Mouse (Mus musculus): Measurements from ENCODE around the gene Hepacam2. TPM values are rescaled to one million over a fixed set of nuclear protein-coding genes. Genes with fewer than 3 reads are reported as not detected.

Gene Hepacam2
- polyA plus RNA-seq, 1 experiment from 2014 or later, result 1.4 TPM

GRCm38 (mm10) chr6:3481705-3482104 lies 16.4 kb downstream of the Hepacam2 start:
- H3K4me3 ChIP-seq (replicated peaks; ENCODE audit: low read length), result no peak overlapping the region
- no peaks in the 10 kb centered on the region for H3K27me3 ChIP-seq (ENCODE audit: control insufficient read depth, insufficient read depth, low read length)
- DNase-seq (ENCODE audit: low spot score) (no peak), ATAC-seq (ENCODE audit: low FRiP score) (no peak)
- no peak overlapping the region for H3K27ac ChIP-seq
- H3K36me3 ChIP-seq (replicated peaks; ENCODE audit: control insufficient read depth, insufficient read depth), result no peaks in the 10 kb centered on the region
- no peaks in the 10 kb centered on the region for H3K9me3 ChIP-seq (ENCODE audit: control insufficient read depth, low read length)
- no peak overlapping the region for H3K4me2 ChIP-seq (replicated peaks)
- H3K4me1 ChIP-seq (replicated peaks; ENCODE audit: control insufficient read depth, insufficient read depth, low read length), result no peaks in the 10 kb centered on the region
- 89% methylated on average over 3 of the region's 3 CpGs for WGBS
- H3K9ac ChIP-seq, result no peak overlapping the region

GRCm38 (mm10) chr6:3479853-3480252 lies 18.2 kb downstream of the Hepacam2 start:
- Histone ChIP-seq H3K9me3 (ENCODE audit: control insufficient read depth, low read length) (no peaks in the 10 kb centered on the region), H3K4me3 (replicated peaks; ENCODE audit: low read length) (no peak overlapping the region), H3K4me2 (replicated peaks) (no peak overlapping the region), H3K27ac (no peak overlapping the region), H3K4me1 (replicated peaks; ENCODE audit: control insufficient read depth, insufficient read depth, low read length) (no peaks in the 10 kb centered on the region), H3K27me3 (ENCODE audit: control insufficient read depth, insufficient read depth, low read length) (no peaks in the 10 kb centered on the region), H3K9ac (no peak overlapping the region), H3K36me3 (replicated peaks; ENCODE audit: control insufficient read depth, insufficient read depth) (no peaks in the 10 kb centered on the region)
- 62% methylated on average over 5 of the region's 5 CpGs for WGBS
- ATAC-seq (ENCODE audit: low FRiP score), result no peak
- DNase-seq (ENCODE audit: low spot score), result no peak

- DNase-seq (ENCODE audit: low spot score) (no peak), ATAC-seq (ENCODE audit: low FRiP score) (no peak)
- WGBS, result 58% methylated on average over 2 of the region's 2 CpGs
These were observed 21.8 kb downstream of the Hepacam2 start for GRCm38 (mm10) chr6:3476299-3476698.

GRCm38 (mm10) chr6:3470706-3471105 lies 27.4 kb downstream of the Hepacam2 start:
- no peaks in the 10 kb centered on the region for H3K4me1 ChIP-seq (replicated peaks; ENCODE audit: control insufficient read depth, insufficient read depth, low read length)
- H3K4me2 ChIP-seq (replicated peaks), result no peak overlapping the region
- WGBS, result 70% methylated on average over 2 of the region's 2 CpGs
- H3K9ac ChIP-seq, result no peak overlapping the region
- no peak for DNase-seq (ENCODE audit: low spot score)
- H3K4me3 ChIP-seq (replicated peaks; ENCODE audit: low read length), result no peak overlapping the region
- H3K36me3 ChIP-seq (replicated peaks; ENCODE audit: control insufficient read depth, insufficient read depth), result no peaks in the 10 kb centered on the region
- no peaks in the 10 kb centered on the region for H3K27me3 ChIP-seq (ENCODE audit: control insufficient read depth, insufficient read depth, low read length)
- no peak for ATAC-seq (ENCODE audit: low FRiP score)
- H3K9me3 ChIP-seq (ENCODE audit: control insufficient read depth, low read length), result no peaks in the 10 kb centered on the region
- no peak overlapping the region for H3K27ac ChIP-seq

More at GRCm38 (mm10) chr6:3476299-3476698, 21.8 kb downstream of the Hepacam2 start:
- no peaks in the 10 kb centered on the region for H3K9me3 ChIP-seq (ENCODE audit: control insufficient read depth, low read length)
- no peaks in the 10 kb centered on the region for H3K4me1 ChIP-seq (replicated peaks; ENCODE audit: control insufficient read depth, insufficient read depth, low read length)
- no peak overlapping the region for H3K9ac ChIP-seq
- no peak overlapping the region for H3K4me2 ChIP-seq (replicated peaks)
- no peak overlapping the region for H3K4me3 ChIP-seq (replicated peaks; ENCODE audit: low read length)
- no peak overlapping the region for H3K27ac ChIP-seq
- H3K36me3 ChIP-seq (replicated peaks; ENCODE audit: control insufficient read depth, insufficient read depth), result no peaks in the 10 kb centered on the region
- H3K27me3 ChIP-seq (ENCODE audit: control insufficient read depth, insufficient read depth, low read length), result no peaks in the 10 kb centered on the region

- H3K4me3 ChIP-seq (replicated peaks; ENCODE audit: low read length), result no peak overlapping the region
- H3K27me3 ChIP-seq (ENCODE audit: control insufficient read depth, insufficient read depth, low read length), result no peaks in the 10 kb centered on the region
- ATAC-seq (ENCODE audit: low FRiP score) (no peak), DNase-seq (ENCODE audit: low spot score) (no peak)
- no peak overlapping the region for H3K27ac ChIP-seq
- no peaks in the 10 kb centered on the region for H3K9me3 ChIP-seq (ENCODE audit: control insufficient read depth, low read length)
- H3K9ac ChIP-seq, result no peak overlapping the region
- WGBS, result 53% methylated on average over 1 of the region's 1 CpGs
- H3K4me2 ChIP-seq (replicated peaks), result no peak overlapping the region
- H3K36me3 ChIP-seq (replicated peaks; ENCODE audit: control insufficient read depth, insufficient read depth), result no peaks in the 10 kb centered on the region
- H3K4me1 ChIP-seq (replicated peaks; ENCODE audit: control insufficient read depth, insufficient read depth, low read length), result no peaks in the 10 kb centered on the region
These were observed 29.5 kb downstream of the Hepacam2 start for GRCm38 (mm10) chr6:3468627-3469026.

- 93% methylated on average over 2 of the region's 2 CpGs for WGBS
- no peaks in the 10 kb centered on the region for H3K36me3 ChIP-seq (replicated peaks; ENCODE audit: control insufficient read depth, insufficient read depth)
- DNase-seq (ENCODE audit: low spot score), result no peak
- no peaks in the 10 kb centered on the region for H3K4me1 ChIP-seq (replicated peaks; ENCODE audit: control insufficient read depth, insufficient read depth, low read length)
- no peaks in the 10 kb centered on the region for H3K27me3 ChIP-seq (ENCODE audit: control insufficient read depth, insufficient read depth, low read length)
- no peak overlapping the region for H3K9ac ChIP-seq
- no peak overlapping the region for H3K27ac ChIP-seq
- ATAC-seq (ENCODE audit: low FRiP score), result no peak
- no peaks in the 10 kb centered on the region for H3K9me3 ChIP-seq (ENCODE audit: control insufficient read depth, low read length)
- H3K4me3 ChIP-seq (replicated peaks; ENCODE audit: low read length), result no peak overlapping the region
- H3K4me2 ChIP-seq (replicated peaks), result no peak overlapping the region
These were observed 34.5 kb downstream of the Hepacam2 start for GRCm38 (mm10) chr6:3463594-3463993.

GRCm38 (mm10) chr6:3463026-3463425 lies 35.1 kb downstream of the Hepacam2 start:
- 80% methylated on average over 6 of the region's 6 CpGs for WGBS
- DNase-seq (ENCODE audit: low spot score) (no peak), ATAC-seq (ENCODE audit: low FRiP score) (no peak)
- H3K4me3 ChIP-seq (replicated peaks; ENCODE audit: low read length), result no peak overlapping the region
- no peak overlapping the region for H3K27ac ChIP-seq
- no peaks in the 10 kb centered on the region for H3K4me1 ChIP-seq (replicated peaks; ENCODE audit: control insufficient read depth, insufficient read depth, low read length)
- no peak overlapping the region for H3K9ac ChIP-seq
- H3K9me3 ChIP-seq (ENCODE audit: control insufficient read depth, low read length), result no peaks in the 10 kb centered on the region
- no peaks in the 10 kb centered on the region for H3K27me3 ChIP-seq (ENCODE audit: control insufficient read depth, insufficient read depth, low read length)
- no peak overlapping the region for H3K4me2 ChIP-seq (replicated peaks)
- no peaks in the 10 kb centered on the region for H3K36me3 ChIP-seq (replicated peaks; ENCODE audit: control insufficient read depth, insufficient read depth)

- Histone ChIP-seq H3K4me1 (replicated peaks; ENCODE audit: control insufficient read depth, insufficient read depth, low read length) (no peaks in the 10 kb centered on the region), H3K9me3 (ENCODE audit: control insufficient read depth, low read length) (no peaks in the 10 kb centered on the region), H3K4me2 (replicated peaks) (no peak overlapping the region), H3K9ac (no peak overlapping the region), H3K27me3 (ENCODE audit: control insufficient read depth, insufficient read depth, low read length) (no peaks in the 10 kb centered on the region), H3K27ac (no peak overlapping the region), H3K4me3 (replicated peaks; ENCODE audit: low read length) (no peak overlapping the region), H3K36me3 (replicated peaks; ENCODE audit: control insufficient read depth, insufficient read depth) (no peaks in the 10 kb centered on the region)
- DNase-seq (ENCODE audit: low spot score), result no peak
- ATAC-seq (ENCODE audit: low FRiP score), result peak; percentile 51; the same call in 1 of the 2 replicates
- WGBS, result 75% methylated on average over 11 of the region's 11 CpGs
These were observed 42.1 kb downstream of the Hepacam2 start for GRCm38 (mm10) chr6:3455944-3456536.

GRCm38 (mm10) chr6:3454421-3454820 lies 43.7 kb downstream of the Hepacam2 start:
- Histone ChIP-seq H3K27me3 (ENCODE audit: control insufficient read depth, insufficient read depth, low read length) (no peaks in the 10 kb centered on the region), H3K36me3 (replicated peaks; ENCODE audit: control insufficient read depth, insufficient read depth) (no peaks in the 10 kb centered on the region), H3K9ac (no peak overlapping the region), H3K4me3 (replicated peaks; ENCODE audit: low read length) (no peak overlapping the region), H3K4me2 (replicated peaks) (no peak overlapping the region), H3K9me3 (ENCODE audit: control insufficient read depth, low read length) (no peaks in the 10 kb centered on the region), H3K4me1 (replicated peaks; ENCODE audit: control insufficient read depth, insufficient read depth, low read length) (no peaks in the 10 kb centered on the region), H3K27ac (no peak overlapping the region)
- 65% methylated on average over 5 of the region's 5 CpGs for WGBS
- DNase-seq (ENCODE audit: low spot score) (no peak), ATAC-seq (ENCODE audit: low FRiP score) (no peak)

GRCm38 (mm10) chr6:3447404-3447803 lies 50.7 kb downstream of the Hepacam2 start:
- H3K9ac ChIP-seq, result no peak overlapping the region
- 5% methylated on average over 5 of the region's 5 CpGs for WGBS
- H3K27ac ChIP-seq, result no peak overlapping the region
- H3K4me1 ChIP-seq (replicated peaks; ENCODE audit: control insufficient read depth, insufficient read depth, low read length), result no peaks in the 10 kb centered on the region
- H3K36me3 ChIP-seq (replicated peaks; ENCODE audit: control insufficient read depth, insufficient read depth), result no peaks in the 10 kb centered on the region
- DNase-seq (ENCODE audit: low spot score) (peak; percentile 80), ATAC-seq (ENCODE audit: low FRiP score) (peak; percentile 84; the same call in 1 of the 2 replicates)
- no peaks in the 10 kb centered on the region for H3K27me3 ChIP-seq (ENCODE audit: control insufficient read depth, insufficient read depth, low read length)
- H3K4me2 ChIP-seq (replicated peaks), result no peak overlapping the region
- H3K9me3 ChIP-seq (ENCODE audit: control insufficient read depth, low read length), result no peaks in the 10 kb centered on the region
- H3K4me3 ChIP-seq (replicated peaks; ENCODE audit: low read length), result no peak overlapping the region

Measured in hindbrain, embryonic 14.5 days (tissue).